Mouse (Mus musculus) monocyte, adult 59 days (primary cell): ENCODE results near the gene Znrf2. TPM values are rescaled to one million over a fixed set of nuclear protein-coding genes. Genes with fewer than 3 reads are reported as not detected.

Source experiments
- total RNA-seq, 2 experiments: library from RNA; stranded (reverse); gene quantifications; one replicate each; pipeline ENCODE4 v1.2.4; 2023

Gene Znrf2
- total RNA-seq, result 10 to 100 TPM; 56.3 to 59.1 TPM

DNA sequence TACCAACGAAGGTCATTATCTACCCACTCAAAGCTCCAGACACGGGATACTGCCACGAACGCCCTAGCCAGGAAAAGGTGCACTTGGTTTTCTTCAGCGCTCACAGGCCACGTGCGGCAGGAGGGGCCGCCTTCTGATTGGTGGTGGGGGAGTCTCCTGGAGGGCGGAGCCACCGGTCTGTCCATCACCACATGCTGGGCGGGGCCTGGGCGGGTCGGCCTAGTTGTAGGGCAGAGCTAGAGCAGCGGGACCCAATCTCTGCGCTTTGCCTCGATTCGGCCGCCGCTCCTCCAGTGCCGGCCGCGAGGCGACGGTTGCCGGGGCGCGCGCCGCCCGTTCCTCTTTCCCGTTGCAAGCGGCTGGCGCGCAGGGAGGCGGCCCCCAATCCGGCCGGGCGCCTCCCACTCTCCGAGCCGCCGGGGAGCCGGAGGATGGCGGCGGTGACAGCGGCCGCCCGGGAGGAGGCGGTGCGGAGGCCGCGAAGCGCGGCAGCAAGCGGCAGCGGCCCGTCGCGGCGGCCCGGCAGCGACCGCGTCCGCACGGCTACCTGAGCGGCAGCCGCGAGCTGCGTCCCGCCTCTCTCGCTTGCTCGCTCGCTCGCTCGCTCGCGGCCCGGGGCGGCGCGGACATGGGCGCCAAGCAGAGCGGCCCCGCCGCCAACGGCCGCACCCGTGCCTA lies at the start of gene Znrf2:
Gene Znrf2, plus strand, starts transcription at position 529 of the 678 bp plus-strand sequence.

Other genes with a start within 250 kb of the Znrf2 start
- 1 to 10 TPM; 6.2 to 8.0 TPM for gene Plekha8, start 221.8 kb upstream of the Znrf2 start, total RNA-seq
- 1 to 10 TPM; 1.2 to 1.4 TPM for gene Fkbp14, start 219.6 kb upstream of the Znrf2 start, total RNA-seq
- gene Mturn, start 135.3 kb upstream of the Znrf2 start, total RNA-seq, result 1 to 10 TPM; 3.1 to 3.2 TPM
- 100 to 1,000 TPM; 141 to 157 TPM for gene Nod1, start 155.7 kb downstream of the Znrf2 start, total RNA-seq
- gene Ggct, start 176.0 kb downstream of the Znrf2 start, total RNA-seq, result 10 to 100 TPM; 25.5 to 33.3 TPM
- 10 to 100 TPM; 60.5 to 61.5 TPM for gene Gars, start 221.1 kb downstream of the Znrf2 start, total RNA-seq